Mouse (Mus musculus): Measurements from ENCODE around the gene Fsd2. TPM values are rescaled to one million over a fixed set of nuclear protein-coding genes. Genes with fewer than 3 reads are reported as not detected.

Fsd2 gene
- polyA plus RNA-seq, 1 experiment from 2014 or later, result not detected

GRCm38 (mm10) chr7:81542934-81543333, 23.8 kb downstream of the Fsd2 start:
- ChIA-PET POLR2A (no interaction called here), CTCF (no interaction called here)
- H3K27me3 ChIP-seq, result peaks cover 9% of the 10 kb centered on the region
- no peak for ATAC-seq
- in situ Hi-C loops (cut with MboI; ENCODE audit: low pct_unique_long_range_greater_than_20kb), result no loop called here
- no peak for TF ChIP-seq CTCF (IDR thresholded peaks at IDR 0.05)
- no peak for DNase-seq (ENCODE audit: low read depth, low spot score)

- in situ Hi-C loops (cut with MboI; ENCODE audit: low pct_unique_long_range_greater_than_20kb), result no loop called here
- ChIA-PET POLR2A (no interaction called here), CTCF (no interaction called here)
- DNase-seq (ENCODE audit: low read depth, low spot score) (no peak), ATAC-seq (no peak)
- TF ChIP-seq CTCF (IDR thresholded peaks at IDR 0.05), result no peak
- H3K27me3 ChIP-seq, result peaks cover 9% of the 10 kb centered on the region
Observed at GRCm38 (mm10) chr7:81541924-81542524, 24.7 kb downstream of the Fsd2 start.

GRCm38 (mm10) chr7:81540999-81541398, 25.7 kb downstream of the Fsd2 start:
- peaks cover 9% of the 10 kb centered on the region for H3K27me3 ChIP-seq
- no peak for TF ChIP-seq CTCF (IDR thresholded peaks at IDR 0.05)
- CTCF ChIA-PET, result no interaction called here
- POLR2A ChIA-PET, result no interaction called here
- in situ Hi-C loops (cut with MboI; ENCODE audit: low pct_unique_long_range_greater_than_20kb), result no loop called here
- ATAC-seq, result no peak
- DNase-seq (ENCODE audit: low read depth, low spot score), result no peak

GRCm38 (mm10) chr7:81539565-81539964, 27.2 kb downstream of the Fsd2 start:
- ATAC-seq, result no peak
- no peak for TF ChIP-seq CTCF (IDR thresholded peaks at IDR 0.05)
- in situ Hi-C loops (cut with MboI; ENCODE audit: low pct_unique_long_range_greater_than_20kb), result no loop called here
- DNase-seq (ENCODE audit: low read depth, low spot score), result no peak
- ChIA-PET CTCF (no interaction called here), POLR2A (no interaction called here)
- H3K27me3 ChIP-seq, result peaks cover 9% of the 10 kb centered on the region

- ATAC-seq (no peak), DNase-seq (ENCODE audit: low read depth, low spot score) (no peak)
- peaks cover 9% of the 10 kb centered on the region for H3K27me3 ChIP-seq
- in situ Hi-C loops (cut with MboI; ENCODE audit: low pct_unique_long_range_greater_than_20kb), result no loop called here
- ChIA-PET CTCF (no interaction called here), POLR2A (no interaction called here)
- no peak for TF ChIP-seq CTCF (IDR thresholded peaks at IDR 0.05)
Observed at GRCm38 (mm10) chr7:81538070-81538675, 28.6 kb downstream of the Fsd2 start.

GRCm38 (mm10) chr7:81536478-81536877, 30.3 kb downstream of the Fsd2 start:
- POLR2A ChIA-PET, result no interaction called here
- TF ChIP-seq CTCF (IDR thresholded peaks at IDR 0.05), result no peak
- DNase-seq (ENCODE audit: low read depth, low spot score), result no peak
- H3K27me3 ChIP-seq, result no peaks in the 10 kb centered on the region
- no peak for ATAC-seq
- CTCF ChIA-PET, result no interaction called here
- in situ Hi-C loops (cut with MboI; ENCODE audit: low pct_unique_long_range_greater_than_20kb), result no loop called here

GRCm38 (mm10) chr7:81531462-81531861, 35.3 kb downstream of the Fsd2 start:
- no peak for TF ChIP-seq CTCF (IDR thresholded peaks at IDR 0.05)
- DNase-seq (ENCODE audit: low read depth, low spot score), result no peak
- in situ Hi-C loops (cut with MboI; ENCODE audit: low pct_unique_long_range_greater_than_20kb), result no loop called here
- POLR2A ChIA-PET, result no interaction called here
- ATAC-seq, result no peak
- H3K27me3 ChIP-seq, result no peaks in the 10 kb centered on the region
- CTCF ChIA-PET, result no interaction called here

GRCm38 (mm10) chr7:81528918-81529317, 37.8 kb downstream of the Fsd2 start:
- ATAC-seq (no peak), DNase-seq (ENCODE audit: low read depth, low spot score) (no peak)
- no peaks in the 10 kb centered on the region for H3K27me3 ChIP-seq
- no peak for TF ChIP-seq CTCF (IDR thresholded peaks at IDR 0.05)
- CTCF ChIA-PET, result interaction anchor here (1.2 kb wide), 1 partner anchor 12 kb away, joined by 3 read pairs; no protein-coding TSS in a partner anchor
- POLR2A ChIA-PET, result no interaction called here
- in situ Hi-C loops (cut with MboI; ENCODE audit: low pct_unique_long_range_greater_than_20kb), result loop anchor here (10.0 kb wide), 1 partner anchor 364 kb away; no protein-coding TSS in a partner anchor

- DNase-seq (ENCODE audit: low read depth, low spot score) (no peak), ATAC-seq (peak; percentile 12)
- TF ChIP-seq CTCF (IDR thresholded peaks at IDR 0.05), result no peak
- POLR2A ChIA-PET, result no interaction called here
- peaks cover 6% of the 10 kb centered on the region for H3K27me3 ChIP-seq
- CTCF ChIA-PET, result no interaction called here
- in situ Hi-C loops (cut with MboI; ENCODE audit: low pct_unique_long_range_greater_than_20kb), result loop anchor here (10.0 kb wide), 1 partner anchor 359 kb away; no protein-coding TSS in a partner anchor
Observed at GRCm38 (mm10) chr7:81523663-81524017, 43.1 kb downstream of the Fsd2 start.

- ChIA-PET POLR2A (no interaction called here), CTCF (interaction anchor here (1.5 kb wide), 1 partner anchor 9 kb away, joined by 4 read pairs; no protein-coding TSS in a partner anchor)
- peak; percentile 84 for ATAC-seq
- peak; percentile 27 for TF ChIP-seq CTCF (IDR thresholded peaks at IDR 0.05)
- in situ Hi-C loops (cut with MboI; ENCODE audit: low pct_unique_long_range_greater_than_20kb), result loop anchor here (10.0 kb wide), 1 partner anchor 358 kb away; no protein-coding TSS in a partner anchor
- peaks cover 6% of the 10 kb centered on the region for H3K27me3 ChIP-seq
- peak; percentile 46 for DNase-seq (ENCODE audit: low read depth, low spot score)
Observed at GRCm38 (mm10) chr7:81523008-81523662, 43.6 kb downstream of the Fsd2 start.

All from Patski (cell line).